Mouse (Mus musculus): Measurements from ENCODE around the gene Akap8. TPM values are rescaled to one million over a fixed set of nuclear protein-coding genes. Genes with fewer than 3 reads are reported as not detected.

The Akap8 gene
- total RNA-seq, 2 experiments from 2014 or later: 26.5 to 38.3 TPM

- DNase-seq: no peak
Measured at GRCm38 (mm10) chr17:32295160-32295559, 25.9 kb downstream of the Akap8 start.

GRCm38 (mm10) chr17:32285138-32285670 lies 35.8 kb downstream of the Akap8 start:
- intact Hi-C loops (cut with DNase I): no loop called here

More at GRCm38 (mm10) chr17:32295160-32295559, 25.9 kb downstream of the Akap8 start:
- intact Hi-C loops (cut with DNase I): no loop called here

GRCm38 (mm10) chr17:32284262-32285137 lies 36.5 kb downstream of the Akap8 start, which contains the start of gene Brd4:
Gene Brd4 (minus strand): TSS chr17:32284722.
- intact Hi-C loops (cut with DNase I): loop anchor here (5.0 kb wide), 1 partner anchor 47 kb away; no protein-coding TSS in a partner anchor
- peak; percentile 84 to 94 for DNase-seq

More at GRCm38 (mm10) chr17:32285138-32285670, 35.8 kb downstream of the Akap8 start:
- DNase-seq: no peak

DNA sequence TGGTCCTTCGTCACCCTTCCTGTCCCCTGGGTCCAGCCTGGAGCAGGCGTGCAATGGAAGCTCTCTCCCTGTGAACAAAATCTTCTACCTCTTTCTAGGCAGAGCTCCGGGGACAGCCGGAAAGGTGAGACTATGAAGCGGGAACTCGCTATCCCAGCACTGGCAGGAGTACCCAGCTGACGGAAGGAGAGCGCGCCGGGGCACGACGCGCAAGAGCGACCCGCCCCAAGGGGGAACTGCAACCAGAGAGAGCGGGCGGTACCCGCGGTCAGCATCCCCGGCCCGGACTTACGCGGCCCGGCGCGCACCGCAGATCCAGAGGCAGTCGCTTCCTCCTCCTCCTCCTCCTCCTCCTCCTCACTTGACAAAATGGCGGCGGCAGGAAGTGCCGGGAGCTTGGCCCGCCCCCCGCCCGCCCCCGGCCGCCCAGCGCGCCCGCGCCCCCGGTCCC lies 37.2 kb downstream of the Akap8 start:
- peak; percentile 25 to 47 for DNase-seq
- intact Hi-C loops (cut with DNase I): loop anchor here (5.0 kb wide), 1 partner anchor 46 kb away; no protein-coding TSS in a partner anchor

GRCm38 (mm10) chr17:32283341-32283740 lies 37.7 kb downstream of the Akap8 start:
- intact Hi-C loops (cut with DNase I): loop anchor here (5.0 kb wide), 1 partner anchor 46 kb away; no protein-coding TSS in a partner anchor
- DNase-seq: peak in 1 of 2 experiments; percentile 15

GRCm38 (mm10) chr17:32281611-32282310 lies 39.3 kb downstream of the Akap8 start:
- intact Hi-C loops (cut with DNase I): loop anchor here (5.0 kb wide), 1 partner anchor 44 kb away; no protein-coding TSS in a partner anchor

GRCm38 (mm10) chr17:32281126-32281525 lies 39.9 kb downstream of the Akap8 start:
- DNase-seq: no peak
- intact Hi-C loops (cut with DNase I): loop anchor here (5.0 kb wide), 1 partner anchor 44 kb away; no protein-coding TSS in a partner anchor

More at GRCm38 (mm10) chr17:32281611-32282310, 39.3 kb downstream of the Akap8 start:
- DNase-seq: no peak

- intact Hi-C loops (cut with DNase I): loop anchor here (5.0 kb wide), 1 partner anchor 43 kb away; no protein-coding TSS in a partner anchor
- no peak for DNase-seq
Measured at GRCm38 (mm10) chr17:32280575-32280974, 40.5 kb downstream of the Akap8 start.

DNA sequence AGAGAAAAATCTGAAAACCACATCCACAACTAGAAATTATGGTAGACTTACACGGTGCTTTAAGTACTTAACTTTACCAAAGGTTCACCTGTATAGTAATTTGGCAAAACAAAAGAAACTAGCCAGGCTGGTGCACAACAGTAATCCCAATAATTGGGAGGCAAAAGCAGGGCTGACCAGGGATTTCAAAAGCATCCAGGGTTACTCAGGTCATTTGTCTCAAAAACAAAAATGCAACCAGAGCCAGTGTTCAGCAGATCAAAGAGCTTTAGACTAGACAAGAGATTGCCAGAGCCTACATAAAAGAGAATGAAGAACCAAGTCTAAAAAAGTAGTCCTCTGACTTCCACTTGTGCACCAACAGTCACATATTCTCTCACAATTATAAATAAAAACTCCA lies 43.8 kb downstream of the Akap8 start:
- DNase-seq: no peak
- intact Hi-C loops (cut with DNase I): no loop called here

- intact Hi-C loops (cut with DNase I): no loop called here
- no peak for DNase-seq
Measured at GRCm38 (mm10) chr17:32275568-32275967, 45.5 kb downstream of the Akap8 start.

GRCm38 (mm10) chr17:32269151-32269550 lies 51.9 kb downstream of the Akap8 start:
- DNase-seq: no peak
- intact Hi-C loops (cut with DNase I): no loop called here

- no peak for DNase-seq
- intact Hi-C loops (cut with DNase I): no loop called here
Measured at GRCm38 (mm10) chr17:32268540-32268960, 52.5 kb downstream of the Akap8 start.

DNA sequence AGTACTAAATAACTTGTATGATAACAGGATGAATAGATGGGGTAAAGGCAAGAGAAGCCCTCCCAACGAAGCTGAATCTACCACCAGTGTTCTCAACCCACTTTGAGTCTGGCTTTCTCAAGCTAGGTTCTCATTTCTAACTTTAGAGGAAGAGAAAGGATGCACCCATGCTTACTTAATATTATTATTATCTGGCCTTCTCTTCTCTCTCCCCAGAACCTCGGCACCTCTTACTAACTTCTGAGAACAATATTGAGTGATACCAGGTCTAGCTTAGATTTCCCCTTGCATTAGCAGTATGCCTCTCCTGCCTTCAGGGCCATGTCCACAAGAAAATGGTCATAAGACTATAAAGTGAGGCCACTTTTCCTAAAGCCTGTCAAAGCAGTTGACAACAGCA lies 52.9 kb downstream of the Akap8 start:
- intact Hi-C loops (cut with DNase I): no loop called here
- DNase-seq: no peak

GRCm38 (mm10) chr17:32267617-32268016 lies 53.4 kb downstream of the Akap8 start:
- no peak for DNase-seq
- intact Hi-C loops (cut with DNase I): no loop called here

DNA sequence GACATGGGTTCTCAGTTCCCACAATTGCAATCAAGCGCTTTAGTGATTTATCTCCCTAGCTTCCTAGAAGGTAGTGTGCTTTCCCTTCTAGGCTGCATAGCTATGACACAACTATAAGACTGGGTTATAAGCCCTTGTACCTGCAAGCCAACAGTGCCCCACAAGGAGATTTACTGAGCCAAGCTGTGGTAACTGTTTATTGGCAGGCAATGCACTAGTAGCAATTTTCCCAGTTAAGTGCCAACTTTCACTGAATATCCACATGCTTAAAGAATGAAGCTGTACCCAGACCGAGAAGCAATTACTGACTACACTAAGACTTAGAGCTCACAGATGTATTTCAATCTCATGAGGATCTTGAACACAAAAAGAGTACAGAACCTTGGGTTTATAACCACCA lies 57.4 kb downstream of the Akap8 start:
- intact Hi-C loops (cut with DNase I): no loop called here
- DNase-seq: no peak

- intact Hi-C loops (cut with DNase I): no loop called here
- DNase-seq: no peak
Measured at GRCm38 (mm10) chr17:32262831-32263559, 58.0 kb downstream of the Akap8 start.

GRCm38 (mm10) chr17:32258869-32259268 lies 62.2 kb downstream of the Akap8 start:
- no peak for DNase-seq
- intact Hi-C loops (cut with DNase I): no loop called here

- no peak for DNase-seq
- intact Hi-C loops (cut with DNase I): no loop called here
Measured at GRCm38 (mm10) chr17:32257944-32258343, 63.1 kb downstream of the Akap8 start.

DNA sequence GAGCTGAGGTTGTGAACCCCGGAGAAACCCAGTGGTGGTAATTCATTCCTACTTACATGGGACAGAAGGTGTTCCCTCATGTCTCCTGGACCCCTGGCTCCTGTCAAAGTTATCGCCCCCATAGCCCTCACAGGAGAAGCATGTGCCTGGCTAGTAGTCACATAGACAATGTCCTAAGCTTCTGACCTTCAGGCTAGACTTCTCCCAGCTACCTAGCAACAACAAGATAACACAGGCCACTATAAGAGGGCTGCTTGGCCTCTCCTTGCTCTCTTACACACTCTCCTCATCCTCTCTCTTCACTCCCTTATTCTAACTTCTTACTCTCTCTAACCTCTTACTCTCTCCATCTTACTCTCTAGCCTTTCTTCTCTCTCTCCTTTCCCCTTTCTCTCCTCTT lies 63.6 kb downstream of the Akap8 start:
- no peak for DNase-seq
- intact Hi-C loops (cut with DNase I): no loop called here

DNA sequence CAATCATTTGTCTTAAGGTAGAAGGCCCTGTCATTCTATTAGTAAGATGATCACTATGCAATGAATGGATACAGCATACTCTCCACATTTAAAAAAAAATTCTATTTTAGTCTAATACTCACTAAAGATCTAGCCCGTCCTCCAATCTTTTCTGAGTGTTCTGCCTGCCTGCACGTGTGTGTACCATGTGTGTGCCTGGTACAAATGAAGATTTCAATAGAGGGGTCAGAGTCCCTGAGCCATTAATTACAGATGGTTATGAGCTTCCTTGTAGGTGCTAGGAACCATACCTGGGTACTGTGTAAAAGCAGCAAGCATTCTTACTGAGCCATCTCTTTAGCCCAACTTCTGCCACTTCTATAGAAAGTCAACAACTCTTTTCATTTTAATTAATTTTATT lies 64.1 kb downstream of the Akap8 start:
- intact Hi-C loops (cut with DNase I): no loop called here
- no peak for DNase-seq

Data from gastrocnemius, postnatal 36 days (tissue).